Mouse (Mus musculus): Measurements from ENCODE around the gene Gm49355.
"Not testable (repeated sequence)": the region's sequence is repeated elsewhere in the genome, so short reads cannot be mapped to it uniquely, and the experiment has no call there.

Gm49355 gene

GRCm38 (mm10) chr14:12283641-12284040 lies at the start of gene Gm49355:
Gene Gm49355, plus strand, starts transcription at chr14:12283976.
- DNase-seq (ENCODE audit: extremely low spot score, low spot score), result no peak

GRCm38 (mm10) chr14:12243726-12244125 lies 40.0 kb upstream of the Gm49355 start:
- DNase-seq (ENCODE audit: extremely low spot score, low spot score), result no peak

- no peak for DNase-seq (ENCODE audit: extremely low spot score, low spot score)
These were observed 7.7 kb upstream of the Gm49355 start for GRCm38 (mm10) chr14:12276031-12276430.

GRCm38 (mm10) chr14:12284141-12284912 lies 551 bp downstream of the Gm49355 start, which contains the start of gene 3830406C13Rik:
Gene 3830406C13Rik, plus strand, starts transcription at chr14:12284173.
- DNase-seq (ENCODE audit: extremely low spot score, low spot score), result peak; percentile 87

GRCm38 (mm10) chr14:12289747-12290146 lies 6.0 kb downstream of the Gm49355 start:
- DNase-seq (ENCODE audit: extremely low spot score, low spot score), result not testable (repeated sequence)

GRCm38 (mm10) chr14:12296391-12296790 lies 12.6 kb downstream of the Gm49355 start:
- no peak for DNase-seq (ENCODE audit: extremely low spot score, low spot score)

GRCm38 (mm10) chr14:12299171-12299570 lies 15.4 kb downstream of the Gm49355 start:
- DNase-seq (ENCODE audit: extremely low spot score, low spot score), result no peak

- no peak for DNase-seq (ENCODE audit: extremely low spot score, low spot score)
These were observed 15.9 kb downstream of the Gm49355 start for GRCm38 (mm10) chr14:12299654-12300053.

- no peak for DNase-seq (ENCODE audit: extremely low spot score, low spot score)
These were observed 16.5 kb downstream of the Gm49355 start for GRCm38 (mm10) chr14:12300275-12300674.

- DNase-seq (ENCODE audit: extremely low spot score, low spot score), result no peak
These were observed 16.9 kb downstream of the Gm49355 start for GRCm38 (mm10) chr14:12300677-12301076.

- DNase-seq (ENCODE audit: extremely low spot score, low spot score), result no peak
These were observed 19.3 kb downstream of the Gm49355 start for GRCm38 (mm10) chr14:12303106-12303505.

- DNase-seq (ENCODE audit: extremely low spot score, low spot score), result peak; percentile 11
These were observed 49.8 kb downstream of the Gm49355 start for GRCm38 (mm10) chr14:12333622-12334021.

- no peak for DNase-seq (ENCODE audit: extremely low spot score, low spot score)
These were observed 51.1 kb downstream of the Gm49355 start for GRCm38 (mm10) chr14:12334925-12335324.

- no peak for DNase-seq (ENCODE audit: extremely low spot score, low spot score)
These were observed 53.7 kb downstream of the Gm49355 start for GRCm38 (mm10) chr14:12337421-12337997.

- DNase-seq (ENCODE audit: extremely low spot score, low spot score), result peak; percentile 34
These were observed 54.4 kb downstream of the Gm49355 start for GRCm38 (mm10) chr14:12337998-12338809.

GRCm38 (mm10) chr14:12338811-12339565 lies 55.2 kb downstream of the Gm49355 start:
- DNase-seq (ENCODE audit: extremely low spot score, low spot score), result peak; percentile 36

- DNase-seq (ENCODE audit: extremely low spot score, low spot score), result peak; percentile 39
These were observed 56.7 kb downstream of the Gm49355 start for GRCm38 (mm10) chr14:12340238-12341074.

GRCm38 (mm10) chr14:12341075-12341788 lies 57.5 kb downstream of the Gm49355 start:
- DNase-seq (ENCODE audit: extremely low spot score, low spot score), result peak; percentile 66

- DNase-seq (ENCODE audit: extremely low spot score, low spot score), result peak; percentile 50
These were observed 58.1 kb downstream of the Gm49355 start for GRCm38 (mm10) chr14:12341789-12342457.

Measured in neural tube, embryonic 10.5 days (tissue).